Mouse (Mus musculus): Measurements from ENCODE around the gene Cacng6.
"Not testable (repeated sequence)": the region's sequence is repeated elsewhere in the genome, so short reads cannot be mapped to it uniquely, and the experiment has no call there.

Gene Cacng6

GRCm38 (mm10) chr7:3423895-3424294, at the start of gene Cacng6:
Gene Cacng6 (plus strand): TSS chr7:3424195.
- no peak for DNase-seq (ENCODE audit: low read depth)

GRCm38 (mm10) chr7:3376831-3377230, 47.2 kb upstream of the Cacng6 start:
- peak; percentile 4 for DNase-seq (ENCODE audit: low read depth)

- no peak for DNase-seq (ENCODE audit: low read depth)
Observed at GRCm38 (mm10) chr7:3382123-3382522, 41.9 kb upstream of the Cacng6 start.

DNA sequence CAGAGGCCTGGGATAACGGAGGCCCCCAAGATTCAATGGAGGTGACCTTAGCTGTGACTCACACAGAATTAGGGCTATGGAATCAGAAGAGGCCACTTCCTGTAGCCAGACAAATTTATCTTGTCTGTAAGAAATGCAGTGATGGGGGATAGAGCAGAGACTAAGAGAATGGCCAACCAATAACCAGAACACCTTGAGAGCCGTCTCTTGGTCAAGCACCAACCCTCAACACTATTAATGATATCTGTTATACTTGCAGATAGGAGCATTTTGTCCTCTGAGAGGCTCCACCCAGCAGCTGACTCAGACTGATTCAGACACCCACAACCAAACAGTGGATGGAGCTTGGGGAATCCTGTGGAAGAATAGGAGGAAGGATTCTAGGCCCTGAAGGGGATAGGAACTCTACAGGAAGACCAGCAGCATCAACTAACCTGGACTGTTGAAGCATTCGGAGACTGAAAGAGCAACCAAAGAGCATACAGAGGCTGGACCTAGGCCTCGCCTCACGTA, 39.1 kb upstream of the Cacng6 start:
- DNase-seq (ENCODE audit: low read depth): no peak

DNA sequence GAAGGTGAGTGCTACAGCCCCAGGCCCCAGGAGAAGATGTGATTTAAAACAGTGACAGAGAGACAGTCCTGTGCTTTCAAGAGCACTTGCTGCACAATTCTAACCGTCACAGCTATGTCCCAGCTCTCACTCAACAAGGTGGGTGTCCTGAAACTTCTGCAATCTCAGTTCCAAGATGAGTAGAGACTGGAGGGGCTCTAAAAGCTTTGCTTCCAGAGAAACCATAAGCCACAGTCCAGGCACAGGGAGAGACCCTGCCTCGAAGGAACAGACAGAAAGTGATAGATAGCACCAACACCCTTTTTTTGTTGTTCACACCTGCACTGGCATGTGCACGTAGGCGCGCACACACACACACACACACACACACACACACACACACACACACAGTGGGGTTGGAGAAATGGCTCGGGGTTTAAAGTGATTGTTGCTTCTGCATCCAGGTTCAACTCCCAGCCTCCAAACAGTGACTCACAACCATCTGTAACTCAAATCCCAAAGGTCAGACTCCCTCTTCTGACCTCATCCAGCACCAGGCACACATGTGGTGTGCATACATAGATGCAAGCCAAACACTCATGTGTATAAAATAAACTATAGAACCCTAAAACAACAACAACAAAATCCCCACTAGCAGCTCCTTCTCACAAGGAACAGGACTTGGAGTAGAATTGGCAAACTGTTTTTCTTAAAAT, 37.8 kb upstream of the Cacng6 start:
- no peak for DNase-seq (ENCODE audit: low read depth)

GRCm38 (mm10) chr7:3387761-3388160, 36.2 kb upstream of the Cacng6 start:
- DNase-seq (ENCODE audit: low read depth): no peak

DNA sequence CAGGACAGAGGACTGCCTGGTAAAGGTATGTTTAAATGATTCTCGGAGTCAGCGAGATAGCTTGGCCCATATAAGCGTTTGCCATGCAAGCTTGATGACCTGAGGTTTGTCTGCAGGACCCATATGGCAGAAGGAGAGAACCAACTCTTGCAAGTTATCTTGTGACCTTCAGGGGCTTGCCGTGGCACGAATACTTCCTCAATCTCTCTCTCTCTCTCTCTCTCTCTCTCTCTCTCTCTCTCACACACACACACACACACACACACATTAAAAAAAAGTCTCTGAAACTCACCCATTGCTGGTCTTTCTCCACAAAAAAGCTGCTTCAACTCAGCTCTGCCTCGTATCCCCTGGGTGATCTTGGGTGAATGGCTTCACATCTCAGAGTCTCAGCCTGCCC, 35.1 kb upstream of the Cacng6 start:
- DNase-seq (ENCODE audit: low read depth): no peak

GRCm38 (mm10) chr7:3389444-3390412, 34.3 kb upstream of the Cacng6 start:
- no peak for DNase-seq (ENCODE audit: low read depth)

DNA sequence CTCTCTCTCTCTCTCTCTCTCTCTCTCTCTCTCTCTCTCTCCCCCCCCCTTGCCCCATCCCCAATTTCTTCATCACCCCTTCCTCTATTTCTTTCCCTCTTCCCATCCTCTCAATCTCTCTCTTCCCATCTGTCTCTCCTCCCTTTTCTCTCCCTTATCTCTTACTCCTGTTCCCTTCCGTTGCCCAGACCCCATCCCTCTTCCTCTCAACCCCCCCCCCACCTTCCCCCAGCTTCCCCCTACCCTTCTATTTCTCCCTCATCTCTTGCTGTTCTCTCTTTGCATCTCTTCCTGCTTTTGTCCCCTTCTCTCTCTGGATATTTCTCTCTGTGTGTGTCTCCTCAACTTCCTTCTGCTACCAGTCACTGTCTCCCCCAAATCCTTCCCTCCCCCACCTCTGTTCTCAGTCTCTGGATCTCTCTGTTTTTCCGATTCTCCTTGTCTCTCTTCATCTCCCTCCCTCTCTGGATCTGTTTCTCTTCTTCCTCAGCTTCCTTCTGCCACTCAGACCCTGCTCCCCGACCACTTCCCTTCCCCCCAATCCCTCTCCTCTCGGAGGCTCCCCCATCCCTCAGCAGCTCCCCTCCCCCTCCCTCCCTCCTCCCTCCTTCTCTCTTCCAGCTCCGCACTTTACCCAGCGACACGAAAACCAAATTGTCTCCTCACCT, 33.4 kb upstream of the Cacng6 start, which contains the start of gene Cacng8:
Gene Cacng8, plus strand, starts transcription at position 271 of the 668 bp plus-strand sequence.
- DNase-seq (ENCODE audit: low read depth): no peak

DNA sequence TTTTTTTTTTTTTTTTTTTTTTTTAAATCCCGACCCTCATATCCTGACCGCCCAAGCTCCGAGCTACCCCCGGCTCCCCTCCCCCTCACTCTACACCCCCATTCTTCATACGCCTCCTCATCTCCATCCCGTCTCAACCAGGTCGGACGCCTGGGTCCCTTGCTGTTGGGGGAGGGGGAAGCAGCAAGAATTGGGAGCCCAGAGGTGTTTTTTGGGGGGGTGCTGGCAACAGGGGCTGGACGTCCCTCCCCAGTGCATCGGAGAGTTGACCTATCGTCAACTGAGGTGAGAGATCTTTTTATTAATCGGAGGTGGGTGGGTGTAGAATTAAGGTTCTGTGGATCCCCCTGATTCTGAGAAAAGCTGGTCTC, 32.9 kb upstream of the Cacng6 start:
- no peak for DNase-seq (ENCODE audit: low read depth)

DNA sequence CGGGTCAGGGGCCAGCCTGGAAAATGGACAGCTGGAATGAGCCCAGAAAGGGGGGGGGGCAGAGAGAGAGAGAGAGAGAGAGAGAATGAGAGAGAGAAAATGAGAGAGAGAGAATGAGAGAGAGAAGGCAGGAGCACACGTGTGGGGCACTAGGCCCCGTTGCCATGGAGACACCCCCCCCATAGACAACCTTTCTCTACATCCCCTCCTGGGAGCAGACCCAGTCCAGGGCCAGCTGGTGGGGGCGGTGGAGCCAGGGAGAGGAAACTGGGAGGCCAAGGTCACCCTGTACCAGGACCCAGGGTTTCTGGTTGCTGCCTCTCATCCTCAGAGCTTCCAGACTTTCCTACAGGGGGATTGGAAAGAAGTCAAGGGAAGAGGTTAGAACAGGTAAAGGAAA, 32.2 kb upstream of the Cacng6 start:
- DNase-seq (ENCODE audit: low read depth): no peak

DNA sequence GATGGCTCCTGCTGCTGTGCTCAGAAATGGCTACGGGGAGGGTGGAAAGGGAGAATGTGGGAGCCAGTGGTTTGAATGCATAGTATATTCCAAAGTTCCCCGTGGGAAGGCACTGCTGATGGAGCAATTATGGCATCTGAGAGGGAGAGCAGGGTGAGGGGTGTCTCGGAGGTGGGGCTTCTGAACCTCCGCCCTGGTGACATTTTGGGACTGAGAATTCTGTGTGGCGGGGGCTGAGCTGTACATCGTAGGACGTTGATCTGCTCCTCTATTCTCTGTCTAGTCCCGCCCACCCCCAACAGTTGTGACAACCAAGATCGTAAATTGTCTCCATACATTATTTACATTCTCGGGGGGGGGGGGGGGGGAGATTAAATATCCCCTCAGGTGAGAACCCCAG, 26.6 kb upstream of the Cacng6 start:
- no peak for DNase-seq (ENCODE audit: low read depth)

DNA sequence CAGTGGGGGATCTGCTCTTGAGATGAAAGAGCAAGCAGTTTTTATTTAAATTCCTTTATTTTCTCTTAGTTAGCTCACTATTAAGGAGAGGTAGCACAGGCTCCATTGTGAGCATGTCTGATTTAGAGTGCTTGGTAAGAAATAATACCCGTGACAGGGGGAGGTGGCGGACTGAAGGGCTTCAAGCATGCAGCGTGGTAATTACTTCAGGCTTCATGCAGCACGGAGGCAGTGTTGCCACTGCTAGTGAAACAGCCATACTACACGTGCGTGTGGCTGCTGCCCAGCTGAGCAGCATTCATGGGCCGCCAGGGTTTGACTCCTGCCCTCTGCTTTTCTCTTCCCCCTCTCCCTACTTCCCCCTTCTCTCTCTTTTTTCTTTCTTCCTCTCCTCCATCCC, 26.2 kb upstream of the Cacng6 start:
- no peak for DNase-seq (ENCODE audit: low read depth)

GRCm38 (mm10) chr7:3398363-3398762, 25.6 kb upstream of the Cacng6 start:
- DNase-seq (ENCODE audit: low read depth): not testable (repeated sequence)

GRCm38 (mm10) chr7:3399937-3400336, 24.1 kb upstream of the Cacng6 start:
- no peak for DNase-seq (ENCODE audit: low read depth)

GRCm38 (mm10) chr7:3409729-3410520, 14.1 kb upstream of the Cacng6 start:
- no peak for DNase-seq (ENCODE audit: low read depth)

- no peak for DNase-seq (ENCODE audit: low read depth)
Observed at GRCm38 (mm10) chr7:3411160-3411941, 12.6 kb upstream of the Cacng6 start.

- no peak for DNase-seq (ENCODE audit: low read depth)
Observed at GRCm38 (mm10) chr7:3412036-3412435, 12.0 kb upstream of the Cacng6 start.

GRCm38 (mm10) chr7:3414888-3415287, 9.1 kb upstream of the Cacng6 start:
- no peak for DNase-seq (ENCODE audit: low read depth)

DNA sequence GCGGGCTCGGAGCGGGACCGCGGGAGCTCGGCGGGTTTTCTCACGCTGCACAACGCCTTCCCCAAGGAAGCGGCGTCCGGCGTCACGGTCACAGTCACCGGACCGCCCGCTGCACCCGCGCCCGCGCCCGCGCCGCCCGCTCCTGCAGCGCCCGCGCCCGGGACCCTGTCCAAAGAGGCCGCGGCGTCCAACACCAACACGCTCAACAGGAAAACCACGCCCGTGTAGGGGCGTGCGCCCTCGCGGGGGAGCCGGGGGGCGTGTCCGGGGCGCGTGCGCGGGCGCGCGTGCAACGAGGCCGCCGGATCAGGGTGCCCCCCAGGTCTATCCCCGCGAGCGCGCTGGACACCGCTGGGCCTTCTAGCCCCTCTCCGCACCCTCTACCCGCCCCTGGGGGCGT, 8.6 kb upstream of the Cacng6 start:
- no peak for DNase-seq (ENCODE audit: low read depth)

- no peak for DNase-seq (ENCODE audit: low read depth)
Observed at GRCm38 (mm10) chr7:3419941-3420340, 4.1 kb upstream of the Cacng6 start.

Measured in c-Kit-positive CD71-positive TER-119-negative erythroid progenitor cells, embryonic 14.5 days (primary cell).